Mouse (Mus musculus) lung, embryonic 14.5 days (tissue): ENCODE data around the gene Entpd2. TPM values are rescaled to one million over a fixed set of nuclear protein-coding genes. Genes with fewer than 3 reads are reported as not detected.

Source experiments
- ATAC-seq: fragments of 200-750 bp; cut with Nextera tagmentation; 2 replicates; pipeline ENCODE4 v1.8.0; 2017; ENCODE audit warnings: mild to moderate bottlenecking, moderate TSS enrichment, moderate library complexity; ENCODE audit not compliant: insufficient read depth
- DNase-seq: peaks from one replicate; pipeline ENCODE4 v3.0.0-alpha.2; 2015
- H3K27ac ChIP-seq: fragments of 300-500 bp; sonication (generic); 2 replicates; pipeline ENCODE4 v1.5.1; 2014; ENCODE audit warnings: low read depth, mild to moderate bottlenecking, moderate library complexity
- H3K27me3 ChIP-seq: fragments of 300-500 bp; sonication (generic); 2 replicates; pipeline ENCODE4 v1.6.1; 2014; ENCODE audit warnings: low read length, control low read depth; ENCODE audit not compliant: insufficient read depth
- H3K36me3 ChIP-seq: fragments of 300-500 bp; sonication (generic); 2 replicates; pipeline ENCODE4 v1.6.1; 2014; ENCODE audit warnings: control low read depth; ENCODE audit not compliant: insufficient read depth
- H3K4me1 ChIP-seq: fragments of 300-500 bp; sonication (generic); 2 replicates; pipeline ENCODE4 v1.6.1; 2014; ENCODE audit warnings: antibody characterized with exemption, control low read depth; ENCODE audit not compliant: insufficient read depth
- H3K4me2 ChIP-seq: fragments of 300-500 bp; sonication (generic); 2 replicates; pipeline ENCODE4 v1.6.1; 2014; ENCODE audit warnings: mild to moderate bottlenecking
- H3K4me3 ChIP-seq: fragments of 300-500 bp; sonication (generic); 2 replicates; pipeline ENCODE4 v1.5.1; 2014; ENCODE audit warnings: low read depth, low read length
- H3K9ac ChIP-seq: fragments of 300-500 bp; sonication (generic); 2 replicates; pipeline ENCODE4 v1.6.1; 2014
- H3K9me3 ChIP-seq: fragments of 300-500 bp; sonication (generic); 2 replicates; pipeline ENCODE4 v1.6.1; 2016; ENCODE audit warnings: low read depth, low read length, control low read depth
- CTCF ChIP-seq: IDR thresholded peaks from 2 replicates; pipeline ENCODE4 v1.5.1; 2016; ENCODE audit warnings: antibody characterized with exemption, low read depth
- WGBS: fragments of 180-500 bp; shearing (Covaris S2); extraction: QIAGEN DNeasy Blood & Tissue Kit; methylation state at CpG from one replicate; pipeline ENCODE4 v1.1.7; 2014; 5-methylcytosine and 5-hydroxymethylcytosine counted together
- polyA plus RNA-seq: library from polyadenylated mRNA; unstranded; fragments of >200 nt; fragmentation: Nextera tagmentation; extraction: Ambion mirVana; gene quantifications from 2 replicates; pipeline ENCODE4 v1.2.1, GENCODE M21; 2014

Entpd2 gene
- polyA plus RNA-seq: 0.92 and 1.2 TPM in 2 replicates

GRCm38 (mm10) chr2:25395721-25396596 is at the start of gene Entpd2:
TSS of gene Entpd2 (plus strand) at chr2:25395874.
- Histone ChIP-seq H3K4me2 (peak within 1 kb of the TSS; percentile 76), H3K27ac (no peak within 1 kb of the TSS), H3K4me3 (peak within 1 kb of the TSS; percentile 36), H3K9me3 (no peaks in the 10 kb centered on the region), H3K9ac (peak within 1 kb of the TSS; percentile 36; the same call in 1 of the 2 replicates), H3K36me3 (no peaks in the 10 kb centered on the region), H3K27me3 (peaks cover 61% of the 10 kb centered on the region), H3K4me1 (0 out of 2 replicates have a peak, but pooled peaks cover 8% of the 10 kb centered on the region)
- 2% methylated on average over 57 of the region's 57 CpGs for WGBS
- TF ChIP-seq CTCF: peak; percentile 29; the same call in 1 of the 2 replicates
- peak; percentile 58 for ATAC-seq
- DNase-seq: peak; percentile 72

GRCm38 (mm10) chr2:25348162-25348561 is 47.5 kb upstream of the Entpd2 start:
- WGBS: 86% methylated on average over 7 of the region's 7 CpGs
- no peak for TF ChIP-seq CTCF
- Histone ChIP-seq H3K4me2 (no peak overlapping the region), H3K36me3 (peaks cover 92% of the 10 kb centered on the region), H3K4me1 (no peaks in the 10 kb centered on the region), H3K9ac (no peak overlapping the region), H3K27ac (no peak overlapping the region), H3K27me3 (no peaks in the 10 kb centered on the region), H3K4me3 (no peak overlapping the region), H3K9me3 (no peaks in the 10 kb centered on the region)
- DNase-seq (no peak), ATAC-seq (no peak)

GRCm38 (mm10) chr2:25349499-25349898 is 46.2 kb upstream of the Entpd2 start:
- no peak for ATAC-seq
- no peak for DNase-seq
- H3K4me3 ChIP-seq: no peak overlapping the region
- no peaks in the 10 kb centered on the region for H3K4me1 ChIP-seq
- no peak overlapping the region for H3K27ac ChIP-seq
- no peaks in the 10 kb centered on the region for H3K27me3 ChIP-seq
- WGBS: 86% methylated on average over 4 of the region's 4 CpGs
- no peaks in the 10 kb centered on the region for H3K9me3 ChIP-seq
- H3K4me2 ChIP-seq: no peak overlapping the region
- H3K36me3 ChIP-seq: peaks cover 85% of the 10 kb centered on the region
- TF ChIP-seq CTCF: no peak
- no peak overlapping the region for H3K9ac ChIP-seq

GRCm38 (mm10) chr2:25350701-25351100 is 45.0 kb upstream of the Entpd2 start:
- no peak overlapping the region for H3K9ac ChIP-seq
- 95% methylated on average over 3 of the region's 3 CpGs for WGBS
- H3K36me3 ChIP-seq: peaks cover 73% of the 10 kb centered on the region
- ATAC-seq: no peak
- H3K27ac ChIP-seq: no peak overlapping the region
- H3K9me3 ChIP-seq: no peaks in the 10 kb centered on the region
- H3K4me2 ChIP-seq: no peak overlapping the region
- DNase-seq: no peak
- H3K27me3 ChIP-seq: no peaks in the 10 kb centered on the region
- no peak for TF ChIP-seq CTCF
- no peaks in the 10 kb centered on the region for H3K4me1 ChIP-seq
- H3K4me3 ChIP-seq: no peak overlapping the region

GRCm38 (mm10) chr2:25354211-25354610 is 41.5 kb upstream of the Entpd2 start:
- no peaks in the 10 kb centered on the region for H3K27me3 ChIP-seq
- peaks cover 44% of the 10 kb centered on the region for H3K36me3 ChIP-seq
- H3K27ac ChIP-seq: no peak overlapping the region
- H3K4me2 ChIP-seq: no peak overlapping the region
- no peaks in the 10 kb centered on the region for H3K9me3 ChIP-seq
- no peak for DNase-seq
- no peak overlapping the region for H3K4me3 ChIP-seq
- peaks cover 5% of the 10 kb centered on the region; the same call in 1 of the 2 replicates for H3K4me1 ChIP-seq
- 77% methylated on average over 6 of the region's 6 CpGs for WGBS
- ATAC-seq: no peak
- no peak for TF ChIP-seq CTCF
- no peak overlapping the region for H3K9ac ChIP-seq

- no peak for TF ChIP-seq CTCF
- no peak for DNase-seq
- no peak overlapping the region; the same call in 1 of the 2 replicates for H3K27ac ChIP-seq
- H3K4me3 ChIP-seq: peak overlapping the region; percentile 51
- no peak for ATAC-seq
- H3K4me1 ChIP-seq: peaks cover 5% of the 10 kb centered on the region; the same call in 1 of the 2 replicates
- no peaks in the 10 kb centered on the region for H3K27me3 ChIP-seq
- H3K4me2 ChIP-seq: peak overlapping the region; percentile 91
- peak overlapping the region; percentile 27 for H3K9ac ChIP-seq
- H3K36me3 ChIP-seq: peaks cover 30% of the 10 kb centered on the region
- no peaks in the 10 kb centered on the region for H3K9me3 ChIP-seq
- WGBS: 35% methylated on average over 18 of the region's 18 CpGs
Observed at GRCm38 (mm10) chr2:25355419-25356066, 40.1 kb upstream of the Entpd2 start.
